Mouse (Mus musculus) v-Abl transformed pro-B cells (cell line): ENCODE data around the gene Gm6040.

Experiments used
- in situ Hi-C, 2 experiments: fragments of 400-800 bp; cut with MboI; formaldehyde crosslinking; loops; one replicate each; pipeline ENCODE4 v1.15.1; 2025; ENCODE audit not compliant: unreplicated experiment in 2 of 2

Gene Gm6040

DNA sequence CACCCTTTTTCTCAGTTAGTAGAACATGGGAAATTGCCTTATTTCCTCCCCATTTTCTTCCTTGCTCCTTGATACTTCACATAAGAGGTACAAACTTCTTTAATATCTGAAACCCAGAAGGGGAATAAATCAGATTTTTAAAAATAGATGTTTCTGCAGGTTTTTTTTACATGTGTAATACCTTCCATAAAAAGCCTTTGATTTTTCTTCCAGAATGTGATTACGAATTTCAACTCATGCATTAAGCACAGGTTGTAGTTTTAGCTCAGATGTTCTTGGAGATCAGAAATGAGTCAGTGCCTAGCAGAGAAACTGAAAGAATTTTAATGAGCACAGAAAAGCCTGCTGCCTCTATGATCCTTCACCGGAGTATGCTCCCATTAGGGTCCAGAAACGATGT lies at the start of gene Gm6040:
Gene Gm6040, minus strand, starts transcription at position 101 of the 400 bp plus-strand sequence.
- in situ Hi-C loops, result no loop called here

DNA sequence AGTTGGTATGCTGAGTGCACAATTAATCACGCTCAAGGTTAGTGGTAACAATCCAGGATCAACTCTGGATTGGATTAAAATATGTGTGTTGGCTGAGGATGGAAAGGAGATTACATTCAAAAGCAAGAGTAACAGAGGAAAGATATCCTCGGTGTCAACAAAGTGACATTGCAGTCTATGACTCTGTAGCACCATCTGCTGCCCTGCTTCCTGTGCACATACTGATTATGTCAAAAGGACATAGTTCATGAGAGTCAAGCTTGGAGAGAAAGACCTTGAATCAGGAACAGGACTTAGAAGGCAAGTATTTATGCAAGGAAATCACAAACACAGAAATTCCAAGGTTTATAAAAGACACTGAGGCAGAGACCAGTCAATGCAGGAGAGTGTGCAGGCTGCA lies 42.7 kb upstream of the Gm6040 start:
- in situ Hi-C loops, result no loop called here

- in situ Hi-C loops, result loop anchor here (5.0 kb wide), 1 partner anchor 48 kb away; no protein-coding TSS in a partner anchor
Observed at GRCm38 (mm10) chr8:20944610-20945009, 22.7 kb upstream of the Gm6040 start, which contains the start of gene AY761185. Gene AY761185, minus strand, starts transcription at chr8:20944710.

DNA sequence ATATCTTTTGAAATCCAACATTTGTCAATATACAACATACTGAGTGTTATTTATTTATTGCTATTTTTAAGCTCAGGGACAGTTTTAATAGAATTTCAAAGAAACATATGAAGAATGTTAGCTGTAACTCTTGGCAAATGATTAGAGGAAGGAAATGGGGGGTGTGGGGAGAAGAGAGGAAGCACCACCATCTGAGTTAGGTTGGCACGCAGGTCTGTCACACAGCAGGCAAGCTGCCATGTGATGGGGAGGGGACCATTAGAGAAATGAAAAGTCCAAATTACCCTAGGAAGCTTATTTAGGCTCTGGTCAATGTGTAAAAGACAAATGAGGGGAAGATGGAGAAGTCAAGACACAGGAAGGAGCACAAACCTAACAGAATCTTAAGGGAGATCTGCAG lies 9.6 kb downstream of the Gm6040 start:
- in situ Hi-C loops, result no loop called here

DNA sequence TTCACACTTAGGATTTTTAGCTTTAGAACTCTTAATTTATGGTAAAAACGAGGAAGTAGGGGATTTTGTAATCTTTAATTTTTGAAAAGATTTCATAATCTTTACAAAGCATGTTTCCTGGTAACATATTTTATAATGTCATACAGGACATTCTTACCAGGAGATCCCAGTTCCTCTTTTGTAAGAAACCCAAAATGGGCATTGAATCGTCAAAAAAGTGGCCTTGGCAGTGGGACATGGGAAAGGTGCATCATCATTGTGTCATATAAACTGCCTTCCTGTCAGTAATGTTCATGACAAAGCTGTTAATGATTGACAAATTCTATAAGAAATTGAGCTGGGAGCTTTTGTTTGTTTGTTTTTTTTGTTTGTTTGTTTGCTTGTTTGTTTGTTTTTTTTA lies 13.6 kb downstream of the Gm6040 start:
- in situ Hi-C loops, result no loop called here

DNA sequence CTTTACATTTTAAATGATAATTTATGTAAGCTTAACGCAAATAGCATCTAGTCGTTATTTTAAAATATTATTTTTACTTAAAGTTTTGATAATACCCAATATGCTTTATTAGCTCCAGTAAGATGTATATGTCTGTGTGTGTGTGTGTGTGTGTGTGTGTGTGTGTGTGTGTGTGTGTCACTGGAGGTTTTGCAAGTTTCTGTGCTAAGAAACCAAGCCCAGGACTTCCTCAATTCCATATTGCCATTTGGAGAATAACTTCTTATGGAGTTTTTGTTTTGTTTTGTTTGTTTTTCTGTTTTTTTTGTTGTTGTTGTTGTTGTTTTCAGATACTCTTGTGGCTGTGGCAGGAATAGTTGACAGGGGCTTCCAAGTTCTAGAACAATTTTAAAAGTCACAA lies 14.8 kb downstream of the Gm6040 start:
- in situ Hi-C loops, result no loop called here

DNA sequence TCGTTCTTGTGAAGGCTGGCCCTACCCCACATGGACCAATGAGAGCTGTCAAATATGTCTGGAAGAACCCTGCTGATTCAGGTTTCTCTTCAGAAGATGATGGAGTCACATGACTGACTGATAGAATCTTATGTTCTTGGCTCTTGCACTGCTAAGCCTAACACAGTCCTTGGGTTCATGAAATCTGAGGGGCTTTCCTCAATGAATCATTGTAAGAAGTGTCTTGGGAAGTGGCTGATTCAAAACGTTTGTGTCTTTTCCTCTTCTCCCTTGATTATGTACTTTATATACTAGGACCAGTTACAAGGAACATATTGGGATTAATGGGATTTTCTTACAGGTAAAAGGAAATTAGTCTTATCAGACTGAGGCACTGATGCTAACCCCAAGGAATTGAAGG lies 19.3 kb downstream of the Gm6040 start, which contains the start of gene Gm15056:
Gene Gm15056, minus strand, starts transcription at position 101 of the 400 bp plus-strand sequence.
- in situ Hi-C loops, result no loop called here

DNA sequence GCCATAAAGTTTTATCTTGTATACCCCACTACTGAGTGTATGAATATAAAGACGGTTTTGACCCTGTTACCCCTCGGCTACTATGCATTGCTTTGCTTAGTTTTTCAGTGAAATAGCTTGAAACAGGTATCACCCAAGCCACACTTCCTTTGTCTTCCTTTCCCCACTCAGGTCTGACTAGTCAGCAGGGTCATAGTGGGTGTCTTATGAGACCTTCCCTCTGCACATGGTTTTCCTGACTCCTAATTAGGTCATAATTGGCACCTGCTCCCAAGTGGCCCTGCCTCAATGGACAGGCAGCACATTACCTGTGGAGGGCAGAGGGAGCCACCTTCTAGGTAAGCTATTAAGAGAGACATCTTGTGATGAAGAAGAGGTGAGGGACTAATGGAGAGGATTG lies 29.5 kb downstream of the Gm6040 start, which contains the start of gene Defb33:
Gene Defb33, plus strand, starts transcription at position 301 of the 400 bp plus-strand sequence.
- in situ Hi-C loops, result no loop called here

DNA sequence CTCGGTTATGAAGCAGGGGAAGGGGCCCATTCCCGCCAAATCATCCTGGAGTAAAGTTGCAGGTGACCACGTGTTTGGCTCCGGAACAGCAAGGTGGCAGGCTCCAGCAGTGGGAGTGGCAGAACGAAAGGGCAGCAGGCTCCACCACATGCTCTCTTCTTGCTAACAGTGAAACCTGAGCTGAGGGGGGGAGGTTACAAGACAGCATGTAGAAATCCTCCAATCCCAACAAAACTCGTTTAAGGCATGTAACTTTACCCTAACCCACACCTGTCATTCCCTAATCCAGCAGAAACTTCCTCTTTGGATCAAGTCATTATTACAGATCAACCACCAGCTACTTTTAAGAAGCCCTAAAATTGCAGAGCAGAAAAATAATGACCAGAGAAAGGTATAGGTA lies 47.3 kb downstream of the Gm6040 start:
- in situ Hi-C loops, result no loop called here
